Mouse (Mus musculus): ENCODE results near the gene Rassf6.

DNA sequence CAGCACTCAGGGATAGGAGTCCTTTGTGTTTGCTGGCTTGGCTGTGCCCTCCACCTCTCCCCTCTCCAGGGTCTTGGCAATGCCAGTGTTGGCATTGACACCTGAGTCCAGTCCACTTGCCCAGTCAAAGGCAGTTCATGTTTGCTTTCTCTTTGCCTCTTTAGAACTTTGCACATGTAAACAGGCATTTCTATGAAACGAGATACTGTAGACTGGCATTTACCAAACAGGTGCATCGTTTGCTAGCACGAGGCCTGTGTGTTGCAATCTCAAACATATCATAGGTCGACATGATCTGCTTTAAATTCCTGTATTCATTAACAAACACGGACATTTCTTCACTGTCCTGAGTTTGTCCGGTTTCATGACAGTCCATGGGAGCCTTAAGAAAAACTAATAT is 79.7 kb downstream of the Rassf6 start, which contains the start of gene 5830473C10Rik:
- TF ChIP-seq EP300 (IDR thresholded peaks at IDR 0.05; ENCODE audit: low read depth) (no peak), CTCF (IDR thresholded peaks at IDR 0.05; ENCODE audit: low read depth) (no peak)
